Mouse (Mus musculus): Measurements from ENCODE around the gene Lancl3.
"Not testable (repeated sequence)": the region's sequence is repeated elsewhere in the genome, so short reads cannot be mapped to it uniquely, and the experiment has no call there.

- not testable (repeated sequence) for TF ChIP-seq CTCF, EP300 (IDR thresholded peaks at IDR 0.05; ENCODE audit: low read depth)
Observed at GRCm38 (mm10) chrX:9293140-9293829, 93.6 kb downstream of the Lancl3 start.
